Mouse (Mus musculus) neural tube, embryonic 11.5 days (tissue): Measurements from ENCODE around the gene Klhl8. TPM values are rescaled to one million over a fixed set of nuclear protein-coding genes. Genes with fewer than 3 reads are reported as not detected.
A peak's percentile ranks its signal among the peaks of the same experiment; 100 is the strongest.

ENCODE experiments used
- ATAC-seq: fragments of 200-750 bp; cut with Nextera tagmentation; 2 replicates; pipeline ENCODE4 v1.8.0; 2017; ENCODE audit warnings: moderate number of reproducible peaks, mild to moderate bottlenecking, moderate TSS enrichment, moderate library complexity; ENCODE audit not compliant: insufficient read depth, low FRiP score, low TSS enrichment
- DNase-seq: peaks from one replicate; pipeline ENCODE4 v3.0.0-alpha.2; 2015; ENCODE audit warnings: low spot score
- H3K27ac ChIP-seq: fragments of 300-500 bp; sonication (generic); 2 replicates; pipeline ENCODE4 v1.5.1; 2014; ENCODE audit warnings: low read depth, mild to moderate bottlenecking, low read length
- H3K27me3 ChIP-seq: fragments of 300-500 bp; sonication (generic); 2 replicates; pipeline ENCODE4 v1.6.1; 2014; ENCODE audit warnings: mild to moderate bottlenecking, low read length, mixed read lengths; ENCODE audit not compliant: control insufficient read depth, insufficient read depth
- H3K36me3 ChIP-seq: fragments of 300-500 bp; sonication (generic); 2 replicates; pipeline ENCODE4 v1.6.1; 2014; ENCODE audit warnings: mild to moderate bottlenecking, low read length, moderate library complexity, mixed read lengths; ENCODE audit not compliant: control insufficient read depth, insufficient read depth
- H3K4me1 ChIP-seq: fragments of 300-500 bp; sonication (generic); 2 replicates; pipeline ENCODE4 v1.6.1; 2014; ENCODE audit warnings: low read length, mixed read lengths; ENCODE audit not compliant: control insufficient read depth, insufficient read depth
- H3K4me2 ChIP-seq: fragments of 300-500 bp; sonication (generic); 2 replicates; pipeline ENCODE4 v1.6.1; 2014; ENCODE audit warnings: low read depth, mild to moderate bottlenecking, moderate library complexity
- H3K4me3 ChIP-seq: fragments of 300-500 bp; sonication (generic); 2 replicates; pipeline ENCODE4 v1.5.1; 2014; ENCODE audit warnings: low read depth, low read length
- H3K9ac ChIP-seq: fragments of 300-500 bp; sonication (generic); 2 replicates; pipeline ENCODE4 v1.6.1; 2014; ENCODE audit warnings: mild to moderate bottlenecking, low read length
- H3K9me3 ChIP-seq: fragments of 300-500 bp; sonication (generic); 2 replicates; pipeline ENCODE4 v1.6.1; 2016; ENCODE audit warnings: low read length; ENCODE audit not compliant: control insufficient read depth
- WGBS: fragments of 180-500 bp; shearing (Covaris S2); extraction: QIAGEN DNeasy Blood & Tissue Kit; methylation state at CpG from one replicate; pipeline ENCODE4 v1.1.7; 2014; 5-methylcytosine and 5-hydroxymethylcytosine counted together
- polyA plus RNA-seq: library from polyadenylated mRNA; unstranded; fragments of >200 nt; fragmentation: Nextera tagmentation; extraction: Ambion mirVana; gene quantifications from 2 replicates; pipeline ENCODE4 v1.2.1, GENCODE M21; 2014

The Klhl8 gene
- polyA plus RNA-seq, 1 experiment from 2014 or later: 17.3 TPM

DNA sequence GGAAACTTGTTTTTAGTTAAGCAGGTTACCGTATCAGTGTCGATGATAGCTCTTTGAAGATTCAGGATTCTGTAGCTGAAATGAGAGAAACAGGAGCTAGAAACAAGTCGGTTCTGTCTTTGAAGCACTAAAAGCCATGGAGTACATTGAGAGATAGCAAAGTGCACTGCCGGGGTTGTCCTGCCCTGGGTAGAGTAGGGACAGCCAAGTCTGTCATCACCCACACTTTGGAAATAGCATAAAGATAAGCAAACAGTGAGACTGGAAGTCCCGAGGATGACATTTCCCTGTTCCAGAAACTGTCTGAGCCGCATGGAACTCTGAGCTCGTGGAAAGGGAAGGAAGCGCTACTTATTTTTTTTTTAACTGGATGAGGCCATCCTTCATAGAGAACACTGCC, 82.3 kb downstream of the Klhl8 start:
- Histone ChIP-seq H3K4me1 (no peaks in the 10 kb centered on the region), H3K36me3 (peaks cover 1% of the 10 kb centered on the region), H3K4me2 (no peak overlapping the region), H3K9ac (no peak overlapping the region), H3K9me3 (no peaks in the 10 kb centered on the region), H3K4me3 (no peak overlapping the region), H3K27me3 (no peaks in the 10 kb centered on the region), H3K27ac (no peak overlapping the region)
- 88% methylated on average over 8 of the region's 8 CpGs for WGBS
- ATAC-seq (no peak), DNase-seq (no peak)

DNA sequence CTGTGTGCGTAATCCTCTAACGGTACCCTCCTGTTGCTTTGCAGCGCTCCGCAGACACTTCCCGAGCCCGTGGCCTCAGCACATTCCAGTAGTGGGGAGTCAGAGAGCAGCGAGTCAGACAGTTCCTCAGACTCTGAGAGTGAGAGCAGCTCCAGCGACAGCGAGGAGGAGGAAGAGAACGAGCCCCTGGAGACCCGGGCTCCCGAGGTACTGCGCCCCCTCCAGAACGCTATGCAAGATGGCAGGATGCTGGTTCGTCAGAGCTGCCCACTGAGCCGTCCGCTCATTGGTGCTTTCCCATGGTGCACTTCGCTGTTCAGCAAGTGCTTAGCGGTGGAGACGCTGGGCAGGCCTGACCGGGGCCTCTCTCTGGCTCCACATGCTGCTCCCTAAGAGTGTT, 82.8 kb downstream of the Klhl8 start:
- Histone ChIP-seq H3K27me3 (no peaks in the 10 kb centered on the region), H3K27ac (no peak overlapping the region), H3K4me3 (no peak overlapping the region), H3K36me3 (no peaks in the 10 kb centered on the region; the same call in 1 of the 2 replicates), H3K9ac (no peak overlapping the region), H3K9me3 (no peaks in the 10 kb centered on the region), H3K4me1 (no peaks in the 10 kb centered on the region), H3K4me2 (no peak overlapping the region)
- DNase-seq (no peak), ATAC-seq (no peak)
- 89% methylated on average over 21 of the region's 21 CpGs for WGBS

DNA sequence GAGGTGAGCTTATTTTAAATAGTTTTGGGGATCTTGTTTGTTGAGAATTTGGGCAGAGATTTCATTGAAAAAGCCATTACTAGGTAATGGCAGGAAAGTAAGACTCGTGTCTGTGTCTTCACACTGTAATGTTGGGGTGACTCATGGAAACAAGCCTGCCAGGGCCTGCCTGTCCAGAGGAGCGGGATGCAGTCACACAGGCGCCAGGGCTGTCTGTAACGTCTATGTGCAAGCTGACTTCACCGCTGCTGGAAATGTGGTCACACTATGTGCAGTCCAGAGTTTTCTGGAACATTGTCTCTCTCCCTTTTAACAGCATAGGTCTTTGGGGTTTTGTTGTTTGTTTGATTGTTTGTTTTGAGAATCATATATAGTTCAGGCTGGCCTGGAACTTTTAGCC, 88.1 kb downstream of the Klhl8 start:
- no peak overlapping the region for H3K9ac ChIP-seq
- ATAC-seq (no peak), DNase-seq (no peak)
- no peak overlapping the region for H3K4me2 ChIP-seq
- no peak overlapping the region for H3K4me3 ChIP-seq
- 92% methylated on average over 5 of the region's 5 CpGs for WGBS
- H3K27ac ChIP-seq: no peak overlapping the region
- no peaks in the 10 kb centered on the region for H3K36me3 ChIP-seq
- no peaks in the 10 kb centered on the region for H3K9me3 ChIP-seq
- no peaks in the 10 kb centered on the region for H3K27me3 ChIP-seq
- H3K4me1 ChIP-seq: no peaks in the 10 kb centered on the region

DNA sequence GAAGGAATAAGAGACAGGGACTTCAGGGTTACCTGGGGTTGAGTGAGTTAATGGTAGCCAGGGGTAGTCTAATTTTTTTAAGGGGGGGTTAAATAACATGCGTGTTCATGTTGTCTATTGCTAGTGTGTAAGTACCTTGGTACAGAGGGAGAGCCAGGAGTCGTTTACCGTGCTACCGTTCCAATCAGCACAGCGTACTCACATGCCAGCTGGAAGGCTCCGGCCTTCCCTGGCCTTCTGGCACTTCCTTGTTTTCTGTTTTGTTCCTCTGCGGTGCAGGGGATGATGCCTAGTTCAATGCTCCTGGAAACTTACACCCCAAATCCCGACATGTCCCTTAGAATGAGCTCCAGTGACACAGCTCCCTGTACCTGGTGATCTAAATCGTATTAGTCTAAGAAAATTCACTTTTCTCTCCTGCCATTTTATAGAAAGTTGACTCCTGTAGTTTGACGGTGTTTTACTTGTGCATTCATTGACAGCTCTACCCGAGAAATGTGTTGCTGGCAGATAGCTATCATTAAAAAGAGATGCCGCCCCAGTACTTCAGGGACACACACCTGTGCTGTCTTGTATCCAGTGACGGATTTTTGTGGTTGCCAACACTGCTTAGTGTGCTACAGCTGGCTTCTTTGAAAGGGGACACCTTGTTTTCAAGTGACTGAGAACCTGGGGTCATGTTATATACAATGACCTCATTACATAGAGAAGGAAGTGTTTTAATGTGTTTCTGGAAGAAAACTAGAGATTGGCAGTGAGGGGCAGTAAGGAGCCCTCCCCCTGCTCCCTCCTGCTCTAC, 89.4 kb downstream of the Klhl8 start:
- Histone ChIP-seq H3K4me2 (no peak overlapping the region), H3K9me3 (no peaks in the 10 kb centered on the region), H3K27me3 (no peaks in the 10 kb centered on the region), H3K9ac (no peak overlapping the region), H3K27ac (no peak overlapping the region), H3K4me1 (no peaks in the 10 kb centered on the region), H3K4me3 (no peak overlapping the region), H3K36me3 (no peaks in the 10 kb centered on the region)
- WGBS: 88% methylated on average over 13 of the region's 13 CpGs
- ATAC-seq (no peak), DNase-seq (no peak)

DNA sequence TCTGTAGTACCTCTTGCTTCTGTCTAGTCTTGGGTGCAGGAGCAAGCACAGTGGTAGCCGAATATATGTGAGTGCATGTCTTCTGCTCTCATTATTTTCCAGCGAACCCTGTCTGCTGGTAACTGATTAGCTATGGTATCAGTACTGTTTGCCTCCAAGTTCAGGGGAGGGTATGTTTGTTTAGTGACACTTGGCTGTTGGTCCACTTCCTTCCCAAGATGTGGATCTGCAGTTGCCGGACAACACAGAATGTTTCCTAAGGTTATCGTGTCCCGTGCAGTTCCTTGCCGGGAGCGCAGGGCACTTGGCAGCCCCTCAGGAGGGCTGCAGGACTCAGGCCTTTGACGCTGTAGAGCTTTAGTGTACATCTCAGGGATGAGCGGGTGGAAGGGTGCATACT, 90.0 kb downstream of the Klhl8 start:
- no peak overlapping the region for H3K9ac ChIP-seq
- ATAC-seq (no peak), DNase-seq (no peak)
- H3K4me1 ChIP-seq: no peaks in the 10 kb centered on the region
- H3K4me3 ChIP-seq: no peak overlapping the region
- H3K36me3 ChIP-seq: no peaks in the 10 kb centered on the region
- WGBS: 84% methylated on average over 9 of the region's 9 CpGs
- H3K27me3 ChIP-seq: no peaks in the 10 kb centered on the region
- no peak overlapping the region for H3K4me2 ChIP-seq
- H3K9me3 ChIP-seq: no peaks in the 10 kb centered on the region
- no peak overlapping the region for H3K27ac ChIP-seq

DNA sequence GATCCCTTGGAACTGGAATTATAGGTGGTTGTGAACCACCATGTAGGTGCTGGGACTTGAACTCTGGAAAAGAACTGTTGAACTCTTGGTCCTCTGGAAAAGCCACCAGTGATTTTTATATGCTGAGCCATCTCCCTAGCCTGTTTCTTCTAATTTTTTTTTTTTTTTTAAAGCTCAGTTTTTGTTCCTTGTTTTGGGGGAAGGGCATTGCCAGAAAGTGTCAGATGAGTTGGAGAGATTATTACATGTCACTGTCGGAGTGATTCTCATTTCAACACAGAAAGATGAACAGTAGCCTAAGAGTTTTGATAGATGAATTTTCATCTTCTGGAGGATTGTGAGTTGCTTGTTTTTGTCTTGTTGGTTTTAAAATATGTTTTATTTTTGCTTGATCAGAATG, 91.4 kb downstream of the Klhl8 start:
- H3K4me1 ChIP-seq: no peaks in the 10 kb centered on the region

DNA sequence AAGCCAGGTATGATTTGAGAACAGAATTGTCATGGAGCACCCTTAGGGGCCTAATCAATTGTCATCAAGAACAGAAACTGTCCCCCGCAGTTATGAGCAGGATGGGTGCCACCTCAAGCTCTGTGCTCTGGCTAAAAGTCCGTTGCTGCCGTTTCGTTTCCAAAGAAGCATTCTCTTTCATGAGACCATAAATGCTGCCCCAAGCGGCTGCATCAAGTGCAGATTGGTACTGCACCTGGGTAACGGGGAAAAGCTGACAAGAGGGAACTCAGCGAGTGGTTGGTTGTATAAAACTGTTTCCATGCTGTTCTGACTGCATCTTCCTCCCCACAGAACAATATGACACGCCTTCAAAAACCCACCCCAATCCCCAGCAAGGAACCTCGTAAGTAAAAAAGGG, 92.5 kb downstream of the Klhl8 start:
- Histone ChIP-seq H3K9ac (no peak overlapping the region), H3K4me1 (no peaks in the 10 kb centered on the region), H3K9me3 (no peaks in the 10 kb centered on the region), H3K4me2 (no peak overlapping the region), H3K36me3 (no peaks in the 10 kb centered on the region), H3K27me3 (no peaks in the 10 kb centered on the region), H3K27ac (no peak overlapping the region), H3K4me3 (no peak overlapping the region)
- DNase-seq (no peak), ATAC-seq (no peak)
- 84% methylated on average over 9 of the region's 9 CpGs for WGBS

More for the DNA sequence above, 91.4 kb downstream of the Klhl8 start:
- H3K9ac ChIP-seq: no peak overlapping the region
- H3K27ac ChIP-seq: no peak overlapping the region
- H3K9me3 ChIP-seq: no peaks in the 10 kb centered on the region
- no peaks in the 10 kb centered on the region for H3K27me3 ChIP-seq
- H3K4me2 ChIP-seq: no peak overlapping the region
- DNase-seq: no peak
- H3K36me3 ChIP-seq: no peaks in the 10 kb centered on the region
- H3K4me3 ChIP-seq: no peak overlapping the region
- no peak for ATAC-seq
- WGBS: 89% methylated on average over 1 of the region's 1 CpGs

DNA sequence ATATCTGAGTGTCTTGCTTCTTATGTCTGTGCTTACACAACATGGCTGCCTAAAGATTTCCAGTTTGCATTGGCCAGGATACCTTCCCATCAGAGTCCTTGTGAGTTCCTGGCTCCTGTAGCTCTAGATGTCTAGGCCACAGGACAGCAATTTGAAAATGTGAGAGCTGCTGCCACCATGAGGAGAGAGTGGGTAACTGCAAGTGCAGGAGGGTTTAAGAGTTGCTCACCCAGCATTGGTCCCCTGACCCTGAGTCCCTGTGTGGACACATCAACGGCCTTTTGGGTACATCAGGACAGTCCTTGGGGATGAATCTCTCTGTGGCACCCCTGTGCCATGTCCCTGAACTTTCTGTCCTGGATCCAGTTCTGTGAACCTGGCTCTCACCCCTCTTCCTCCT, 93.3 kb downstream of the Klhl8 start:
- H3K27me3 ChIP-seq: no peaks in the 10 kb centered on the region
- DNase-seq (peak; percentile 76), ATAC-seq (peak; percentile 81)
- H3K36me3 ChIP-seq: no peaks in the 10 kb centered on the region
- no peak overlapping the region for H3K27ac ChIP-seq
- H3K9me3 ChIP-seq: no peaks in the 10 kb centered on the region
- no peaks in the 10 kb centered on the region for H3K4me1 ChIP-seq
- H3K9ac ChIP-seq: no peak overlapping the region
- no peak overlapping the region for H3K4me2 ChIP-seq
- no peak overlapping the region for H3K4me3 ChIP-seq
- 41% methylated on average over 1 of the region's 1 CpGs for WGBS

DNA sequence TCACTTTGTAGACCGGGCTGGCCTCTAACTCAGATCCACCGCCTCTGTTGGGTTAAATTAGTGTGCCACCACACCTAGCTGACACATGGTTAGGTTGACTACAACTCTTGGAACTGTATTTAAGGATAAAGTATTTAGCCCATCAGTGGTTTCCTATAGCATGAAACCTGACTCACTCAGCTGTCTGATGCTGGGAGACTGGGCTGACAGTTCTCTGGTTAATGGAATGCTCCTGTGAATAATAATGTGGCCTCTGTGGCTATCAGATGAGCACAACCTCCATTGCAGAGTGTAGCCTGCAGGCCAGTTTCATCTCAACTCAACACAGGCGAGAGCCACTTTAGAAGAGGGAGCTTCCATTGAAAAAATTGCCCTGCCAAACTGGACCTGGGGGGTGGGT, 94.3 kb downstream of the Klhl8 start:
- no peak overlapping the region for H3K4me3 ChIP-seq
- no peaks in the 10 kb centered on the region for H3K36me3 ChIP-seq
- no peak overlapping the region for H3K27ac ChIP-seq
- ATAC-seq: no peak
- no peak overlapping the region for H3K9ac ChIP-seq
- no peaks in the 10 kb centered on the region for H3K4me1 ChIP-seq
- no peaks in the 10 kb centered on the region for H3K27me3 ChIP-seq
- no peak for DNase-seq
- WGBS: 92% methylated on average over 3 of the region's 3 CpGs
- H3K4me2 ChIP-seq: no peak overlapping the region
- H3K9me3 ChIP-seq: no peaks in the 10 kb centered on the region
